Mouse (Mus musculus): ENCODE results near the gene Gabarapl2.
A peak's percentile ranks its signal among the peaks of the same experiment; 100 is the strongest.

The Gabarapl2 gene

GRCm38 (mm10) chr8:111967246-111967870 is 26.9 kb downstream of the Gabarapl2 start:
- no peak for DNase-seq (ENCODE audit: low read depth, low spot score)

DNA sequence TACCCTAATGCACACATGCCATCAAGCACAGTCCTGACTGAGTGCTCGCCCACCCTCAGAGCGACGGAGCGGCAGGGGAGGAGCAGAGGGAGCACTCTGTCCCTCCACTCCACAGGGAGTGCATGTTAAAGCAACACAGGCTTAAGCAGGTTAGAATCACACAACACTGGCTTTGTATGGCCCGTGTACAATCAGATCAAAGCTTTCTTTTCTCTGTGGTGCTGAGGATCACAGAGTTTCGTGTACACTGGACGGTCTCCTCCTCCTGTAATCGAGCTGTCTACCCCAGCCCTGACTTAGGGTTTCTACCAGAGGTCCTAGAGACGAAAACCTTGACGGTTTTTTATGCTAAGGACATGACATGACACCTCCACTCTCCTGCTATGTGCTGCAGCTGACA is 28.0 kb downstream of the Gabarapl2 start:
- no peak for DNase-seq (ENCODE audit: low read depth, low spot score)

DNA sequence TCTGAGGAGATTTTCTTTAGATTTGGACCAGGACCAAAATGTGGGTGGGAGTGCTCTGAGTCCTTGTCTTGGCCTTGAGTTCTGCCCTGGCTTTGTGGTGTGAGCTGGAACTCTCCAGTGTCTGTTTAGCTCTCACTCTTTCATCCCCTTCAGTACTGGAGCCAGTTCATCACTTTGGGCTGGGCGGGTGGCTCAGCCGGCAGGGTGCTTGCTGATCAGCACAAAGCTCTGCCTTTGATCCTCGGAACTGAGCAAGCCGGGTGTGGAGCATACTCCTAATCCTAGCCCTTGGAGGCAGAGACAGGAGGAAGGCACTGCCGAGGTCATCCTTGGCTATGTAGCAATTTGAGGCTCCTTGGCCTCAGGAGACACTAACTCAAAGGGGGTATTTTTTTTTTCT is 28.5 kb downstream of the Gabarapl2 start:
- no peak for DNase-seq (ENCODE audit: low read depth, low spot score)

- DNase-seq (ENCODE audit: low read depth, low spot score), result no peak
These were observed 33.6 kb downstream of the Gabarapl2 start for GRCm38 (mm10) chr8:111974138-111974537.

DNA sequence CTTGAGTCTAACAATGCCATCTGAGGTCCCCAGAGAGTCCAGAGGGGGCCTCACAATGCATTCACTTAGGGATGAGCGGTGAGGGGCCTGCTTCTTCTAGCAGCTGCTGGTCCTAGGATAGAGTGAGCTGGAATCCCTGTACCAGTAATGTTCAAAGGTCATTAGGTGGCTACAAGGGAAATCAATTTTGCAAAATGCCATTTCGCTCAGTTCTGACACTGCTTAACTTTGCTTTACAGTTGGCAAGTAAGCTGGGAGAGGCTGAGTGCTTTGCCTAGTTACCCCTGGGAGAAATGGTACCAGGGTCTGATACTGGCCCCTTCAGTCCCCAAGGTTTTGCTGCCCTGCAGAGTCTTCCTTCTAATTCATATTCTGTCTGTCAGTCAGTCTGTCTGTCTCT is 35.2 kb downstream of the Gabarapl2 start:
- no peak for DNase-seq (ENCODE audit: low read depth, low spot score)

DNA sequence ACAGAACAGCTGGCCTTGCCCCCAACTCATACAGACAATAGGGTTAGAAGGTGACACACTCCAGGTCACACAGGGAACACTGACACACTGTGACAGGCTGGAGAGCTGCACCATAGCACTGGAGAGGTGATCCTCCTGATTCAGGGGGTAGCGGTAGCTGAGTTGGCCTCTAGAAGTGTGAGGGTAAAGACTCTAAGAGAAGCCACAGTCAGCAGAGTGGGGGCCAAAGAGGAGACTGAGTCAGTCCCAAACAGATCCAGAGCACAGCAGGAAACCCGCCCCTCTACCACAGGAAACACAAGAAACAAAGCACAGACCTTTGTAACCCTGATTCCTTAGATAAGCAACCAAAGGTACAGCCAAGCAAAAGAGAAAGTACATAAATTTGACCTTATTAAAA is 35.8 kb downstream of the Gabarapl2 start:
- DNase-seq (ENCODE audit: low read depth, low spot score), result no peak

DNA sequence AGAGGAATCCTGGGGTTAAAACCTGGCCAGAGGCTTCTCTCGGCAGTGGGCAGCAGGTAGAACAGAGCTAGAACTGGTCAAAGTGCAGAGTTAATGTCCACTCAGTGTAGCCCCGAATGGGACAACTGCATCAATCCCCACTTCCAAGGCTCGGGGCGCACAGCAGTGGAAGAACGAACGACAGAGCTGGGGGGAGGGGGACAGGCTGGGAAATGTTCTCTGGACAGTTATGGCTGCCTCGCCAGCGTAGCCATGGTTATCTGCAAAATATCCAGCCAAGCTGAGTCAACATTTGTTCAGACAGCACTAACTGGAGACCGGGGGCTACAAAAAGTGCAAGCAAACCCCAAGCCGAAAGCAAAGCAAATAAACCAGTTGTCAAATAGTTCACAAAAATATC is 37.6 kb downstream of the Gabarapl2 start:
- DNase-seq (ENCODE audit: low read depth, low spot score), result no peak

DNA sequence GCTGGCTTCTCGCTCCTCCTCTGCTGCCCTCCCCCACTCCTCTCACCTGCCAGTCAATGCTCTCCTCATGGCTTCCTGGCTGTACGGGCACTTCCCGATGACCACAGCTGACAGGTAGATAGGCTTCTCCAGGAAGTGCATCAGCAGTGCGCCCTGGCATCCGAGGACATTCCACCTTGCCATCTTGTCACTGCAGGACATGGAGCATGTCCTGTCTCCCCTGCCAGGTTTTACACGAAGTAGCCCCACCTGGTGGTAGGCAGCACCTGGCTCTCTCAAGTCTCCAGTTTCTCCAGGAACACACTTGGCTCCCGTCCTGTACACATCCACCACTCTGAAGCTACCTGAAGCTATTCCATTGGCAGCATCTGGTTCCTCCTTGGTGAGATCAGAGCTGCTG is 41.6 kb downstream of the Gabarapl2 start:
- DNase-seq (ENCODE audit: low read depth, low spot score), result no peak

GRCm38 (mm10) chr8:111984511-111984910 is 44.0 kb downstream of the Gabarapl2 start:
- no peak for DNase-seq (ENCODE audit: low read depth, low spot score)

DNA sequence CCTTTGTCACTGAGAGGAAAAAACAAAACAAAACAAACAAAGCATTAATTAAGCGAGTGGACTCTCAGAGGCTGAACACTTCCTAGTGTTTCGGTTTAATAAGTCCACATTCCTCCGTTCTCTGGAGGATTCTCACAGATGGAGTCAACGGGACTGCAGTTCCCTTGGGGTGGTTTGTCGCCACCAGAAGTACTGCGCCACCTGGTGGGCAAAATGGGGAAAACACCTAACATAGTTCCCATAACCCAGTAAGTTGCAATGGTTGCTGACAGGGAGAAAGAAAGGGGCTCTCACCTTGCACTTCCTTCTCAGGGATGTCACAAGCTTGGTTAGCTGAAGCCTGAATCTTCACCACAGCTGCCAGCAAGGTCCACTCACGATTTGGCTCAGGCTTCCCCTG is 49.4 kb downstream of the Gabarapl2 start:
- peak; percentile 71 for DNase-seq (ENCODE audit: low read depth, low spot score)

GRCm38 (mm10) chr8:111991278-111991677 is 50.8 kb downstream of the Gabarapl2 start:
- no peak for DNase-seq (ENCODE audit: low read depth, low spot score)

DNA sequence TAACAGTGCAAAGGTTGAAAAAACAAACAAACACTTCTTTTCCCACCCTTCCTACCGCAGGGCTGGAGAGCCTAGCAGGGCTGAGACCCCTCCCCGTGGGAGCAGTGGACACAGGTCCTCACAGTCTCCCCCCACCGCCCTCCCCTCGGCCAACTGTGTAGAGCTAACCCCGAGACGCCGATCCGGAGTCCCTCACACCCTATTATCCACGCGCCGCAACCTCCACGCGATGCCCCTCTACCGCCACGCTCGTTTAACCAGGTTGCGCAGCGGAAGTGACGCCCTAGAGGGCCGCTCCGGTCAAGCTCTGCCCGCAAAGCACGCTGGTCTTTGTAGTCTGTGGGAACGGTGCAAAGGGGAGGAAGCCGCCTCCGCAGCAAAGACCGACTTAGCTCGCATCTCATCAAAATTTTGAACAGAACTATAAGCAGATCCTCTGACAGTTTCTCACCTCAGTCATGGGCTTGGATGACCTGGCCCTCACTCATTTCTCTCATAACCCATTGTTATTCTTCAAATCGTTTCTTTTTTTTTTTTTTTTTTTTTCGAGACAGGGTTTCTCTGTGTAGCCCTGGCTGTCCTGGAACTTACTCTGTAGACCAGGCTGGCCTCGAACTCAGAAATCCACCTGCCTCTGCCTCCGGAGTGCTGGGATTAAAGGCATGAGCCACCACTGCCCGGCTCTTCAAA is 51.7 kb downstream of the Gabarapl2 start, which contains the start of gene Adat1:
Gene Adat1, minus strand, starts transcription at position 290 of the 690 bp plus-strand sequence.
- DNase-seq (ENCODE audit: low read depth, low spot score), result peak; percentile 65

- DNase-seq (ENCODE audit: low read depth, low spot score), result no peak
These were observed 52.2 kb downstream of the Gabarapl2 start for GRCm38 (mm10) chr8:111992703-111993039.

All from c-Kit-negative CD71-positive TER-119-positive erythroid progenitor cells, embryonic 14.5 days (primary cell).